Mouse (Mus musculus): ENCODE measurements around the gene Rpusd3.

Rpusd3 gene

DNA sequence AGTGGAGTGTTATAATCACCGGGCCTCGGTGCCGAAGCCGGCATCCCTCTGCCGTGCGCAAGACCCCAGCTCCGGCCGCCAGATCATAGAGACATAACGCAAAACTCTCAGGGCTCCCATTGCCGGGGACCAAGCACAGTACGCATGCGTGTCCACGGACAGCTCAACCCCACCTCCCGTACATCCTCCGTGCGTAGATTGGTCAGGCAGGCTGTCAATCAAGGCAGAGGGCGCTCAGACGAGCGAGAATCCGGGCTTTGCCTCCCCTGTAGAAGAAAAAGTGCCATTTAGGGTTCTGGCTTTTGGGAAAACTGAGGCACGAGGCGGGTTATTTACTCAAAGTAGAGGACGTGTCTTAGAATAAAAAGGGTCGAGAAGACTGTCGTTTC, at the start of gene Rpusd3:
Gene Rpusd3 (minus strand): TSS at position 142 of the 389 bp plus-strand sequence.
- peak; percentile 97 for DNase-seq (ENCODE audit: low spot score)

DNA sequence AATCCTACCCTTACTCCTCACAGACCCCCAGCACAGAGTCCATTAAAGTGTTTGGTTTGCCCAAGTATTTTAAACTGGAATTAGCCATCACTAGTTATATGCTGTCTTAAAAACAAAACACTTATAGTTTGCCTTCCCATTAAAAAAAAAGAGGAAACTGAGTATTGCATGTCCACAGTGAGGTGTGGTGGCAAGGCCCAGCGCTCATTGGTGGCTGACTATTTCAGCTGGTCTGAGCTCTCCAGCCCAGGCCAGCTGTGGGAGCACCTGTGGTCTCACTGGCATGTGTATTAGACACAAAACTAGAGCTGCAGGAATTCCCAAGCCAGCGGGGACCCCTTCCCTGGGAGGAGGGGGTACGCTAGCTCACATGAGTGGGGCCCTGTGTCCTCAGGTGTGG, 49.4 kb upstream of the Rpusd3 start:
- DNase-seq (ENCODE audit: low spot score) = no peak

DNA sequence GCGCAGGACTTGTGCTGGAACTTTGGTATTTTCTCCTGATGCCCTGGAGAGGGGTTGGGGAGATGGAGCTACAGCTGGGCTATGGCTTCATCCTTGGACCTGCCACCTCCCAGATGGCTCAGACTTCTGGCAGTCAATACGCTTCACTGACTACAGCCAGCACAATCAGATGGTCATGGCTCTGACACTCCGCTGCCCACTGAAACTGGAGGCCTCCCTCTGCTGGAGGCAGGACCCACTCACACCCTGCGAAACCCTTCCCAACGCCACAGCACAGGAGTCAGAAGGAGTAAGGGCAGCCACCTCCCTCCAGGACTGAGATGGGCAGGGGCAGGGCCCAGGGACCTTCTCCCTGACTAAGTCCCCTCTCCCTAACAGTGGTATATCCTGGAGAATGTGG, 46.5 kb upstream of the Rpusd3 start:
- no peak for DNase-seq (ENCODE audit: low spot score)

DNA sequence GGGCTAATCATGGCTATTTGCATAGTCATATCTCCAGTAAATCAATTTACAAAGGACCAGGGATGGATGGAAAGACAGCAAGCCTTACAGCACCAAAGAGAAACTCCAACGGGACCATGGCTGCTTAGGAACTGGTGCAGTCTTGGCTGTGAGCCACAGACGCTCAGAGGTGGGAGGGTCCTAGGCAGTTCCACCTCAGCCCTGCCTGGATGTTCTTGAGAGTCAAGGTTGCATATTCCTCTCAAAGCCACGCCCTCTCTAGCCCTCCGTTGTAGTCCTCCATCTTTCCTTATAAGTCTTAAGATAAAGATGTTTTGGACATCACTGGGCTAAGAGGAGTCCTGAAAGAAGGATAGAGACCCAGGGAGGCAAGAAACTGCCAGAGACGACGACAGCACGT, 44.9 kb upstream of the Rpusd3 start:
- DNase-seq (ENCODE audit: low spot score) = no peak

DNA sequence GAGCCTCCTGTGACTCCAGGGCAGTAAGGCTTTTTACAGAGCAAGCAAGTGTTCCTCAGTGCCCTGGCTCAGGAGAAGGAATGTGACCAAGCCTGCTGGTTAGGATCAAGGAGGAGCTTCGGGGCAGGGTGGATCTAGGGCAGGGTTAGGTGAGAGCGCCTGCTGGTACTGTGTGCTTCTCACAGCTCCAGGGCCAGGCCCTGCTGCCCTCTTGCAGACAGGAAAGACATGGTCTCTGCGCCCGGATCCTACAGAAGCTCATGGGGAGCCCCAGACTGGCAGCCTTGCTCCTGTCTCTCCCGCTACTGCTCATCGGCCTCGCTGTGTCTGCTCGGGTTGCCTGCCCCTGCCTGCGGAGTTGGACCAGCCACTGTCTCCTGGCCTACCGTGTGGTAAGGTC, 39.5 kb upstream of the Rpusd3 start:
- DNase-seq (ENCODE audit: low spot score) = no peak

DNA sequence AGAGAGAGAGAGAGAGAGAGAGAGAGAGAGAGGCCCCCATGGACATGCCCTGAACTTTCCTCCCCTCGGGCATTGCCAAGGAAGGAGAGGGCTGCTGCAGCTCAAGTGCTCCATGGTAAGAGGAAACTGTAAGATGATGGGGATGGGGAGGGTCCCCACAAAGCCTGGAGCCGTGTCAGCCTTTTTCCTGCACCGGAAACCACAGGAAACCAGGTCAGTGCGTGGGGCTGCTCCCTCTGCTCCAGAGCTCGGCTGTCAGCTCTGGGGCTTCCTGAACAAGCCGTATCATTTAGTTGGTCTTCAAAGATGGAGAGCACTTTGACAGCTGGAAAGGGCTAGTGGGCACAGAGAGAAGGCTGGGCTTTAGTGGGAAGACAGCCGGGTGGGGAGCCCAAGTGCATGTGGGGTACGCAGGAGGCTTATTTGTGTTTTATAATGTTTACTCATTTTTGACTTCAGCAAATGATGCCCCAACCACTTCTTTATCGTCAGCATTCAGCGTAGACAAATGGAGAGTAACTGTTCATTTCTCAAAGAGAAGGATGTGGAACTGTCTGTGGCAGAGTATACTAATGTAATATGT, 38.9 kb upstream of the Rpusd3 start, which contains the start of gene Il17re:
Gene Il17re (plus strand): TSS at position 533 of the 583 bp plus-strand sequence.
- DNase-seq (ENCODE audit: low spot score) = no peak

DNA sequence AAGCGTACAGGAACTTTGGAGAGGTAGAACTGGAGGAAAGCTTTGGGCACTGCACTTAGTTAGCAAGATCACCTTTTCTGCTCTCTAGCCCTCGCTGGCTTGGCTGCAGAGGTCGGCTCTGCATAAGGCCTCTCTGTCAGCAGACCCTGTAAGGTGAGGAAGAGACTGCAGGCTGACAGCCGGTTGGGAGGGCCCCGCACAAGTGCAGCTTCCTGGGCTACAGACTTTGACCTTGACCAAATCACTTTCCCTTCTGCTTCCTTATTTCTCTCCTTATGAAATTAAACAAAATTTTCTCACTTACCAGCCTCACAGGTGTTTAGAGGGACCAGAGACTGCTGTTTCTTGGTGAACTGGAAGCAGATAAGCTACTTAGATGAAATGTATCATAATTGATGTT, 35.9 kb upstream of the Rpusd3 start:
- DNase-seq (ENCODE audit: low spot score) = no peak

DNA sequence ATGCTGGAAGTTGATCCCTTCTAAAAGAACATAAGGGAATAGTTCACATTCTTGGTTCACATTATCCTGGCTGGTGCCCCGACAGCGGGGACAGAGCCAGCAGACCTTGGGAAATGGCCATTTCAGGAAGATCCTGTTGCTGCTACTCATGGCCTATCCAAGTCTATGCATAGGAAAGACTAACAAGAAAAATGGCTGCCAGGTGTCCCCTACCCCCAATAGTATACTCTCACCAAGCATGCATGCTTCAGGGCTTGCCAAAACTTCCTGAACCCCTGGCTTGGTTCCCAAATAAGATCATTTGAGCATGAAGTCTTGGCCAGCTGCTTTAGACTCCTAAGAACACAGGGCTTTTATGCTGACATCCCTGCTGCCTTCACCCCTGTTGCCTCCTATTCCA, 32.7 kb upstream of the Rpusd3 start:
- DNase-seq (ENCODE audit: low spot score) = no peak

DNA sequence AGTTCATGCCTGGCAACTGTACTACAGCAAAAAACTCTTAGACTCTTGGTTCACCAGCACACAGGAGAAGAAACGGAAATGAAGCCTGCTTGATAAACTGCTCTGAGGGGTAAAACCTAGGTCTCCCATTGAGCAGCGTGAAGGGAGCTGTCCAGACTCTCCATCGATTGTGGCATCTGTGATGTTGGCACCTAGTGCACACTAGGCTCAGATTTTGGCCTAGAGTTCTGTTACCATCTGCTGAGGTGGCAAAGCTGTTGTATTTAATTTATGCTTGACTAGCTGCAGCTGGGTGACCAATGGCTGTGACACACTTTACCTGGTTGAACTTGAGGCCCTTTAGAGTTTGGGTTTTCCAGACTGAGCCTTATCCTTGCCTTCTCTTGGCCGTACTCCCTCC, 28.5 kb upstream of the Rpusd3 start:
- DNase-seq (ENCODE audit: low spot score) = no peak

DNA sequence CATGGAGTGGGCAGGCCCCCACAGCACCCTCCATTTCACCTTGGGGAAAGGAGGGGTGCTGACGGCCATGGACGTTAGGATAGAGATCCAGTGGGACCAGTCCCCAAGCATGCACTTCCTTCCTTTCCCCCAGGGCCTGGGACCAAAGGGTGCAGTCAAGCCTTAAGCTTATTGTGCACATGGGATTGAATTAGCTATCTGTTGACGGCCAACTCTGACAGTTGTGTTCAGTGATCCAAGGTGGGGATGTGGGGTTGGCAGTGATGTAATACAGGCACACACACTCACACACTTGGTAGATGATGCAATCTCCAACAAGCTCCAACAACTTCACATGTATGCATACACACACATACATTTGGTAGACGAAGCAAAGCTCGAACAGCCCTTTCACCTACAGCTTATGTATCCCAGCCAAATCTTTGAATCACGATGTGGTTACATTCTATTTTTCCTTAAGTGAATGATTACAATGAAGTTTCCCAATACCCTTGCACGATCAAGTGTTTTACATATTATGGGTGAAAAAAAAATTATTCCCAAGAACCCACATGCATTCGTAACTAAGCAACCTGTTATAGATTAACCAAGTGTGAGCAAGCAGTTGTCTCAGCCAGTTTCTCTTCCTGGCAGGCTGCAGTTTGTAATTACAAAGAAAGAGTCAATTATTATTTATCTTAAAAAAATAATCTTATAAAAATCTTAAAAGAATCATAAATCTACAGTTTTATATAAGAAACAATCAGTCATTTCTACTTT, 25.2 kb upstream of the Rpusd3 start:
- DNase-seq (ENCODE audit: low spot score) = no peak

DNA sequence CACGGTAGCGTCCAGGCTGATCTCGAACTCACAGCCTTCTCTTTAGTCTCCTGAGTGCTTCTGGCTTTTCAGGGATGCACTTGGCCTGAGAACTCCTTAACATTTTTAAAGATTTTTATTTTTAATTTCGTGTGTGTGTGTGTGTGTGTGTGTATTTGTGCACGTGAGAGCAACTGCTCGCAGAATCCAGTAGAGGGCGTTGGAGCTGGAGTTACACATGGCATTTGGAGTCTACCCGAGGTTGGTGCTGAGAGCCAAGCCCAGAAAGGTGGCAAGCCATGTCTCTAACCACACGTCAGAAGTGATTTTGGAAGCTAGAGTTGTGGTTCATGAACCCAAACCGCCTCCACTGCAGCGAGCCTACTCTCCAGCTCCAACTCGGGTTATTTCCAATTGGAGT, 24.0 kb upstream of the Rpusd3 start:
- DNase-seq (ENCODE audit: low spot score) = no peak

DNA sequence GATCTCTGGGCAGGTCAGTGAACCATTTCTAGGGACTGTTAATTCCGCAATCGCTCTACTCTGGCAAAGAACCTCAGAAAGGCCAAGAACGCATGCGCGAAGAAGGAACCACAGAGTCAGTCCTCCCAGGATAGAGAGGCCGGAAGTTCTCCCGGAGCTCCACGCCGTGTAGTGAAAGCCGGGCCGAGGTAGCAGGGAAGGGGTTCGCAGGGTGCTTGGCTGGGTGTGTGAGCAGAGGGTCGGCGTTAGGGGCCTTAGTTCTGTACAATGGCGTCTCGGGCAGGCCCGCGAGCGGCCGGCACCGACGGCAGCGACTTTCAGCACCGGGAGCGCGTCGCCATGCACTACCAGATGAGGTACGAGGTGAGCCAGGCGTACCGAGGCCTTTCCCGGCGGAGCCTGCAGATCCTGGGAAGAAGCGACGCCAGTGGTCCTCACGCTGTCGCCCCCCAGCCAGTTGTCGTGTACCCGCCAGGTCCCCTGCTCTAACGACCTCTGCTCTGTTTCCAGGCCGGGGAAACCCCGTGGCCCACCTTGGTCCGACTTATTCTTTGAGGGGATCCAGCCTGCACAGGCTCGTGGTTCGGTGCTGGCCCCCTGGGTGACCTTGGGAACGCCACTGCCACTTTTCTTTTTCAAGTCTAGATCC, 23.4 kb upstream of the Rpusd3 start, which contains the start of gene Jagn1:
Gene Jagn1 (plus strand): TSS at position 128 of the 649 bp plus-strand sequence.
- peak; percentile 90 for DNase-seq (ENCODE audit: low spot score)

DNA sequence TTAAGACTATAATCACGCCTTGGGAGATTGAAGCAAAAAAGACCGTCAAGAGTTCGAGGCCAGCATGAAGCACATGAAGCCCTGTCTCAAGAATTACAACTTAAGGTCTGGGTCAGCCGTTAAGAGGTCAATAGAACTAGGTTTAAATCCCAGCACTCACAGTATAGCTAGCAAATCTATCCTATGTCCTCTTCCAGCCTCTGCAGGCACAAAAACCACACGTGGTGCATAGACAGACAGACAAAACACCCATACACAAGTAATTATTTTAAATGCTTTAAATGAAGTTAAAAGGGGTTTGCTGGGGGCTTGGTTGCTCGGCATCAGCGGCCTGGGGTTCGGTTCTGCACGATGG, 22.9 kb upstream of the Rpusd3 start:
- DNase-seq (ENCODE audit: low spot score) = no peak

DNA sequence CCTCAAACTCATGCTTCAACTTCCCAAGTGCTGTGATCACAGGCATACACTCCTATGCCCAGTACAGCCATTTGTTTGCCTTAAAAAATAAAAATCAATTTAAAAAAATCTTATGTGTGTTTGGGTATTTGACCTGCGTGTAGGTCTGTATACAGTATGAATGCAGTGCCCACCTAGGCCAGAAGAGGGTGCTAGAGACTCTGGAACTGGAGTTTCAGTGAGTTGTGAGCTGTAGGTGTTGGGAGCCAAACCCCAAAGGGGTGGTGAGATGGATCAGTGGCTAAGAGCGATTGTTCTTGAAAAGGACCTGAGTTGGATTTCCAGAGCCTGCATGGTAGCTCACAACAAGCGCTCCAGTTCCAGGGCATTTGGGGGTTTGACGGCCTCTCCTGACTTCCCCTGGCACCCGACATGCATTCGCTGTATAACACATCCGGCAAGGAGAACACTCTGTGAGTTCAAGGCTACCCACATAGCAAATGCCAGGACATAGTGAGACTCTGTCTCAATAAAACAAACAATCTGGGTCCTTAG, 22.1 kb upstream of the Rpusd3 start:
- DNase-seq (ENCODE audit: low spot score) = peak; percentile 78

DNA sequence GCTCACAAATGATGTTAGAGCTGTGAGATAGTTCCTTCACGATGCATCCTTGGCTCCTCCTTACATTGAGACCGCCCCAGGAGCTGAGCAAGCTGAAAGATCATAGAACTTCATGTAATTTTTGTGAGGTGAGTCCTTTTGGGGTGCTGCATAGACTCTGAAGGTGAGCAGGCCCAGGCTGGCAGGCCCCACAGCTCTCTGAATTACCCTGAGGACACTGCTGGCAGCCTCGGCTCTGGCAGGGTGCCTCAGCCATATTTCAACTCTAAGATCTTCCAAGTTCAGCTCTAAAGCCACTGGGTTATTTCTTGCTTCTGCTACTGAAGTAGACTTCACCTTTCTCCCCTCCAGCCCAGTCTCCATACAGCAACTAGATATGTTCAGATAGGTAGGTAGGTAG, 21.5 kb upstream of the Rpusd3 start:
- DNase-seq (ENCODE audit: low spot score) = no peak

DNA sequence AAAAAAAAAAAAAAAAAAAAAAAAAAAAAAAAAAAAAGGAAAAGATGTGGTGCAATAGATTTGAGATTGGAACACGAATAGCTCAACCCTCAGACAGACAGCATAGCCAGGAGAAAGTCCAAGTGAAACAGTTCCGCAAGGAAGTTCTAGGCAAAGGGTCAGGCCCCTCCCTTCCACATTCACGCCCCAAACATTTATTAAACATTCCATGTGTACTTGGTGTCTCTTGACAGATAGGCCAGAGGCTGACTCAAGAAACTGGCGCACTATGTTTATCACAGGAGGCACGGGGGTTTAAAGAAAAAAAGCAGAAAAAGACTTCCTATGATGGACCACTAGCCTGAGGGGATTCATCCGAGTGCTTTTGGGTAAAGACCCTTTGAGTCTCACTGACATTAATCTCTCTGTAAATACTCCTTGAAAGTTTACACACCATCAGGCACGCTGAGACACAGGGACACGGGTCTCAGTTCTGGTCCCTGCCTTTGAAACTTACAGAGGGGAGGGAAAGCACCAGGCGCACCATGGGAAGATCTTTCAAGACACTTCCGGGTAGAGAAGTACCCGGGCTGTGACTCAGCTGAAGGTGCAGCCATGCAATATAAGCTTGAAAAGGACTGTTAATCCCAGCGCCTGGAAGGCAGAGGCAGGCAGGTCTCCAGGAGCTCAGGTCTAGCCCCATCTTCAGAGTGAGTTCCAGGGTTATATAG, 19.7 kb upstream of the Rpusd3 start:
- DNase-seq (ENCODE audit: low spot score) = no peak

DNA sequence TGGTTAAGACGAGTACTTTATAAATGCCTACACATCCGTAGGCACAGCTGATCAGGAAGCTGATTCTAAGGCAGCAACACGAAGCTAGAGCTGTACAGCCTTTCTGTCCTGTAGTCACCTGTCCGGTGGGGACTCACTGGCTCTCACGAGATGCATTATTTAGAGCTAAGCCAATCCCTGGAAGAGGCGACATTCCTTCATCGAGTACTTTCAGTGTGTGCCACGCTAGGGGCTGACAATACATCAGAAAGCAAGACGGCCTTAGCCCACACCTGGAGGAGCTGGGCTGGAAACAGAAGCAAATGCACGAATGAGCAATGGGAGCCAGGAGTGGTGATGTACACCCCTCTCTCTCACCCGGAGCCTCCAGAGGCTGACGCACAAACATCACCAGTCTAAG, 18.0 kb upstream of the Rpusd3 start:
- DNase-seq (ENCODE audit: low spot score) = no peak

DNA sequence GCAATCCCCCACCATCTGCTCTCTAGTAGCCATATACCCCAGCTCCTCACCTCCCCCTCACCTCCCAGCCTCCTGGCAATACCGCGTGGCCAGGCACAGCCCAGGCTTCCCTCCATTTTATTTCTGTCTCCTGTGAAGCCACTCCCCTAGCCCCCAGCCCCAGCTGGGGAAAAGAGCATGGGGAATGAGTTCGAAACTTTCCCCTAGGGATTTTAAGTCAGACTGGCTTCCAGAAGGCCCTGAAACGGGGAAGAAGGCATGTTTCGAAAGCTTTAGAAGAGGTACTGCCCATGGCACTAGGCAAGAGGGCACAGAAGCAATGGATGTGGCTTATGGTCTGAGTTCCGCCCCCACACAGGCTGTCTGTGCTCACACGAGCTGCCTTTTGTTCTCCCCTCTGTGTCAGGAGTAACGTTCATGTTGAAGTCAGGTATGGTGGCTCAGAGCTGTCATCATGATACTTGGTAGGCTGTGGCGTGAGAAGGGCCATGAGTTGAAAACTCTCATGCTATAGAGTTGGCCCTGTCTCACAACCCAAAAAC, 16.6 kb upstream of the Rpusd3 start, which contains the start of gene Cidec:
Gene Cidec (minus strand): TSS at position 97 of the 542 bp plus-strand sequence.
- no peak for DNase-seq (ENCODE audit: low spot score)

DNA sequence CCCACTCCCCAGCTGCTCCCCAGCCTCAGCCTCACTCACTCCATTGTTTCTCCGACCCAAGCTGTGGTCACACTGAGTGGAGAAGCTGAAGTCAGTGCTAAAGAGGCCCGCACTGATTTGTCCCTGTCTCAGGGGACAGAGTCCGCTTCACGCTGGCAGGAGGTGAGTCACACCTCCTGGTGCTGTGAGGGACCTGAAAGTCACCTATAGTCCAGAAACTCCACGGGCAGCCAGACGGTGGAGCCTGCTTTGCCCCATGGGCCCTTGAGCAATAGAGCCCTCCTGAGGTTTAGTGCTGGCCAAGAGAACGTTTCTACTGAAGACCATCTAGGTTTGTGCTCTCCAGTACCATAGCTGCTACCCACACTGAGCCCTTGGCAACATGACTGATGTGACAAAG, 15.6 kb upstream of the Rpusd3 start:
- no peak for DNase-seq (ENCODE audit: low spot score)

DNA sequence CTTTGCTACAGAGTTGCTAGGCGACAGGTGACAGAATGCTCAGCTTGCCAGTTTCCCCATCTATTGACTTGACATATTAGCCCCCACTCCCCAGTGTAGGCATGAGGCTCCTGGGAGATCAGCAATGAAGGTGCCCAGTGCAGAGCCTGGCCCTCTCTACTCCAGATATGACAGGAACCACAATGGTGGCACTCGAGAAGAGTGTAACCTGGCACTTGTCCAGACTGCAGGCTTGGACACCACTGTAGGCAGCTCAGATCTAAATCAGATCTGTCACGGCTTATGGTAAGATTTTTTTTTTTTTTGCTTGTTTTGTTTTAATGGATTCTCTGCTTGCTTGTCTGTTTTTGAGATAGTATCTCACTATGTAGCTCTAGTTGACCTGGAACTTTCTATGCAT, 14.5 kb upstream of the Rpusd3 start:
- no peak for DNase-seq (ENCODE audit: low spot score)

DNA sequence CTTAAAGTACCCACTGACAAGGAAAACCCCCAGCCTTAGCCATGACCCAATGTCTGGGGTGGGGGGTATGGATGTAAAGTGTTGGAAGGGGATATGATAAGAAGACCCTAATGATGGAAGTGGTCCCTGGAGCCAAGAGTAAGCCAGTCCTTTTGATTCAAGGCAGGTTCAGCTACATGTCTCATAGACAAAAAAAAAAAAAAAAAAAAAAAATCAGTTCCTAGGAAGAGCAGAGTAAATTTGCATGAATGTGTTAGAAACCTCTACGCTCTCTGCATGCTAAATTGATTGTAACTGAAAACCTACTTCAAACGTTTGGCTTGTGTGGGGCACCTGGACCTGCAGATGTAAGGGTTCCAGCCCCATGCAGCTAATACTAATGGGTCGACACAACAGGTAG, 12.7 kb upstream of the Rpusd3 start:
- DNase-seq (ENCODE audit: low spot score) = no peak

DNA sequence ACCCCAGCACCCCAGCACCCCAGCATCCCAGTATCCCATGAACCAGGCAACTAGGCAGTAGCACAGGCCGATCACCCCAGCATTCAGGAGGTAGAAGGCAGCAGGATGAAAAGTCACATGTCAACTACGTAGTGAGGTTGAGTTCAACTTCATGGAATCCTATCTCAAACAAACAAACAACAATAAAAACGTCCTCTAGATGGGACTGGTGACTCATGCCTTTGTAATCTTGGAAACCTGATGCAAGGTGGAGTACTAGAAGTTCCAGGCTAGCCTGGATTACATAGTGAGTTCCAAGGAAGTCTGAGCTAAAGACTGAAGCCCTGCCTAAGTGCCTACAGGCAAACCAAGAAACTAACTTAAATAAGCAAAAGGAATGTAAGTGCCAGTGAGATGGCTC, 11.7 kb upstream of the Rpusd3 start:
- no peak for DNase-seq (ENCODE audit: low spot score)

Measured in layer of hippocampus, adult 11-12 months (tissue).